Mouse (Mus musculus): ENCODE data around the gene Rnf216. TPM values are rescaled to one million over a fixed set of nuclear protein-coding genes. Genes with fewer than 3 reads are reported as not detected.

Rnf216 gene
- total and polyA plus RNA-seq, 2 experiments from 2014 or later, result 27.5 to 40.7 TPM

DNA sequence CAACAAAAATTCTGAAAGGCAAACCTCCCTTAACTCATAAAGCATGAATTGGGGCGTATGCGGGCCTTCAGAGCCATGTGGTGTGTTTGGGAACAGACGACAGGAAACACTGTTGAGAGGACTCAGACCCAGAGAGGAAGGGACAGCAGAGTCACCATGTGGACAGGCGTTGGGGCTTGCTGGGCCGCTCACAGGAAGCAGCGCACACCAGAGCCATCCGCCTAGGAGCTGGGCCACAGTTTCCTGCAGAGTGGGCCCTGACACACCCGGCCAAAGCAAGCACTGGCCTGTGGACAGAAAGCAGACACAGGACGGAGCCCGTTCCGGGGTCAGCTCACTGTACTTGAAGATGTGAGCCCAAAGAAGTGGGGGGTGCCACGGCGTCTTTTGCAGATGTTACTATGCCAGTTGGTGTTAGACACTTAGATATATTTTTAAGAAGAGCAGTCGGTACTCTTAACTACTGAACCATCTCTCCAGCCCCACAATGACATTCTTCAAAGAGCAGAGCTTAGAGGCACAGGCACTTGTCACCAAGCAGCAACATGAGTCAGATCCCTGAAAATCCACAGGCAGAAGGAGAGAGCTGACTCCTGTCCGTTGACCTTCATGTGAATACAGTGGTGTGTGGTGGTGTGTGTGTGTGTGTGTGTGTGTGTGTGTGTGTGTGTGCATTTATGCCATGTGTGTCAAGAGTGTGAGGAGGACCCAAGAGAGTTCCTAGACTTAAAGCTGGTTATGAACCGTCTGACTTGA lies 130.6 kb downstream of the Rnf216 start:
- Histone ChIP-seq H3K4me3 (ENCODE audit: low read depth, low read length) (no peak overlapping the region), H3K4me2 (ENCODE audit: low read depth, low read length, poor library complexity, severe bottlenecking) (no peak overlapping the region), H3K4me1 (ENCODE audit: insufficient read depth, low read length) (no peaks in the 10 kb centered on the region), H3K27ac (ENCODE audit: low read depth, low read length) (no peak overlapping the region), H3K9me3 (ENCODE audit: low read length) (no peaks in the 10 kb centered on the region), H3K27me3 (ENCODE audit: insufficient read depth, low read length) (no peaks in the 10 kb centered on the region), H3K36me3 (ENCODE audit: insufficient read depth, low read length) (no peaks in the 10 kb centered on the region), H3K9ac (replicated peaks; ENCODE audit: low read length, poor library complexity, severe bottlenecking) (no peak overlapping the region)
- ATAC-seq (ENCODE audit: low FRiP score), result no peak
- 83% methylated on average over 16 of the region's 16 CpGs for WGBS
- no peak for DNase-seq (ENCODE audit: low spot score)
- no peak for TF ChIP-seq CTCF (IDR thresholded peaks at IDR 0.05)

GRCm38 (mm10) chr5:142976516-142976915 lies 136.3 kb downstream of the Rnf216 start:
- H3K4me2 ChIP-seq (ENCODE audit: low read depth, low read length, poor library complexity, severe bottlenecking), result no peak overlapping the region
- peak; percentile 59 for DNase-seq (ENCODE audit: low spot score)

DNA sequence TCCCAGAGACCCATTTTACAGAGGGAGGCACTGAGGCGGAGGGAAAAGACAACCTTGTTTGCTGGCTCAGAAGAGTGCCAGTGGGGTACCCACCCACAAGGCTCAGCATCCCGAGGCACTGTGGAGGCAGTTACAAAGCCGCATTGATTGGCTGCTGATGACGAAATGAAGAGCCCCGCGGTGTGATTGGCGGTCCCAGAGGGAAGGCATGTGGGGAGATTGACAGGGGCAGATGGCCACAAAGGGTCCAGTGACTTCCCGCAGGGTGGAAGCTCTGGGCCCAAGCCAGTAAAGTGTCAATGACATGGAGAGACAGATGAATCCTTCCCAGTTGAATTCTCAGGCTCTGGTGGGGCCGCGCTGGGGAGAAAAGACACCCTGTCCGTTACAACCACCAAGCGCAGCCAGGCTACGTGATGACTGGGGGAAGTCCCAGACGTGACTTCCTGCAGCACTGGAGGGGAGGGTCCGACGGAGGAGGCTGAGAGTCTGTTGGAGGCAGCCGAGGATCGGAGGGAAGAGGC lies 138.1 kb downstream of the Rnf216 start:
- H3K9me3 ChIP-seq (ENCODE audit: low read length), result no peaks in the 10 kb centered on the region
- WGBS, result 8% methylated on average over 18 of the region's 18 CpGs
- H3K4me1 ChIP-seq (ENCODE audit: insufficient read depth, low read length), result no peaks in the 10 kb centered on the region
- DNase-seq (ENCODE audit: low spot score), result peak; percentile 89
- no peaks in the 10 kb centered on the region for H3K27me3 ChIP-seq (ENCODE audit: insufficient read depth, low read length)
- peaks cover 38% of the 10 kb centered on the region for H3K36me3 ChIP-seq (ENCODE audit: insufficient read depth, low read length)
- no peak for TF ChIP-seq CTCF (IDR thresholded peaks at IDR 0.05)
- 0 out of 2 replicates have a peak overlapping the region, but pooled peaks have one; percentile 18 for H3K27ac ChIP-seq (ENCODE audit: low read depth, low read length)
- H3K4me3 ChIP-seq (ENCODE audit: low read depth, low read length), result no peak overlapping the region
- ATAC-seq (ENCODE audit: low FRiP score), result peak; percentile 69
- H3K4me2 ChIP-seq (ENCODE audit: low read depth, low read length, poor library complexity, severe bottlenecking), result peak overlapping the region; percentile 22
- 0 out of 2 replicates have a peak overlapping the region, but pooled peaks have one; percentile 29 for H3K9ac ChIP-seq (replicated peaks; ENCODE audit: low read length, poor library complexity, severe bottlenecking)

More at GRCm38 (mm10) chr5:142976516-142976915, 136.3 kb downstream of the Rnf216 start:
- Histone ChIP-seq H3K27ac (ENCODE audit: low read depth, low read length) (no peak overlapping the region), H3K27me3 (ENCODE audit: insufficient read depth, low read length) (no peaks in the 10 kb centered on the region), H3K9me3 (ENCODE audit: low read length) (no peaks in the 10 kb centered on the region), H3K36me3 (ENCODE audit: insufficient read depth, low read length) (peaks cover 19% of the 10 kb centered on the region), H3K9ac (replicated peaks; ENCODE audit: low read length, poor library complexity, severe bottlenecking) (no peak overlapping the region), H3K4me1 (ENCODE audit: insufficient read depth, low read length) (no peaks in the 10 kb centered on the region), H3K4me3 (ENCODE audit: low read depth, low read length) (no peak overlapping the region)
- ATAC-seq (ENCODE audit: low FRiP score), result no peak
- TF ChIP-seq CTCF (IDR thresholded peaks at IDR 0.05), result no peak
- WGBS, result 60% methylated on average over 5 of the region's 5 CpGs

DNA sequence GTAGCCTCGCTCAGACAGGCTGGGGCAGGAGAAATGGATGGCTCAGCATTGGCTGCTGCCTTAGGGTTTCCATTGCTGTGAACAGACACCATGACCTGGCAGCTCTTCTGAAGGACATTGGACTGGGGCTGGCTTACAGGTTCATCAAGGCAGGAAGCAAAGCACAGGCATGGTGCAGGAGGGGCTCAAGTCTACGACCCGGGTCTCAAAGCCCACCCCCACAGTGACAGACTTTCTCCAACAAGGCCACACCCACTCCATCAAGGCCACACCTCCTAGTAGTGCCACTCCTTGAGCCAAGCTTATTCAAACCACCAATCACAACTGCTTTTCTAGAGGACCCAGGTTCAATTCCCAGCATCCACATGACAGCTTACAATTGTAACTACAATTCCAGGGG lies 138.8 kb downstream of the Rnf216 start:
- no peaks in the 10 kb centered on the region for H3K27me3 ChIP-seq (ENCODE audit: insufficient read depth, low read length)
- no peak overlapping the region for H3K27ac ChIP-seq (ENCODE audit: low read depth, low read length)
- TF ChIP-seq CTCF (IDR thresholded peaks at IDR 0.05), result no peak
- ATAC-seq (ENCODE audit: low FRiP score) (no peak), DNase-seq (ENCODE audit: low spot score) (no peak)
- no peak overlapping the region for H3K4me3 ChIP-seq (ENCODE audit: low read depth, low read length)
- no peaks in the 10 kb centered on the region for H3K9me3 ChIP-seq (ENCODE audit: low read length)
- no peaks in the 10 kb centered on the region for H3K4me1 ChIP-seq (ENCODE audit: insufficient read depth, low read length)
- H3K9ac ChIP-seq (replicated peaks; ENCODE audit: low read length, poor library complexity, severe bottlenecking), result no peak overlapping the region
- peaks cover 42% of the 10 kb centered on the region for H3K36me3 ChIP-seq (ENCODE audit: insufficient read depth, low read length)
- H3K4me2 ChIP-seq (ENCODE audit: low read depth, low read length, poor library complexity, severe bottlenecking), result no peak overlapping the region
- WGBS, result 58% methylated on average over 3 of the region's 3 CpGs

- TF ChIP-seq CTCF (IDR thresholded peaks at IDR 0.05), result no peak
- no peak for DNase-seq (ENCODE audit: low spot score)
- peaks cover 12% of the 10 kb centered on the region; the same call in 1 of the 2 replicates for H3K4me1 ChIP-seq (ENCODE audit: insufficient read depth, low read length)
- peaks cover 46% of the 10 kb centered on the region for H3K36me3 ChIP-seq (ENCODE audit: insufficient read depth, low read length)
- H3K4me3 ChIP-seq (ENCODE audit: low read depth, low read length), result no peak overlapping the region
- H3K9ac ChIP-seq (replicated peaks; ENCODE audit: low read length, poor library complexity, severe bottlenecking), result no peak overlapping the region
- no peak overlapping the region for H3K4me2 ChIP-seq (ENCODE audit: low read depth, low read length, poor library complexity, severe bottlenecking)
- no peak for ATAC-seq (ENCODE audit: low FRiP score)
- WGBS, result 92% methylated on average over 14 of the region's 14 CpGs
- no peaks in the 10 kb centered on the region for H3K9me3 ChIP-seq (ENCODE audit: low read length)
- H3K27ac ChIP-seq (ENCODE audit: low read depth, low read length), result no peak overlapping the region
- H3K27me3 ChIP-seq (ENCODE audit: insufficient read depth, low read length), result no peaks in the 10 kb centered on the region
Observed at GRCm38 (mm10) chr5:142968411-142968810, 144.4 kb downstream of the Rnf216 start.

- no peaks in the 10 kb centered on the region for H3K27me3 ChIP-seq (ENCODE audit: insufficient read depth, low read length)
- peak overlapping the region; percentile 92 for H3K4me3 ChIP-seq (ENCODE audit: low read depth, low read length)
- DNase-seq (ENCODE audit: low spot score), result no peak
- no peak for ATAC-seq (ENCODE audit: low FRiP score)
- peaks cover 8% of the 10 kb centered on the region; the same call in 1 of the 2 replicates for H3K36me3 ChIP-seq (ENCODE audit: insufficient read depth, low read length)
- H3K9me3 ChIP-seq (ENCODE audit: low read length), result no peaks in the 10 kb centered on the region
- peak overlapping the region; percentile 95 for H3K4me2 ChIP-seq (ENCODE audit: low read depth, low read length, poor library complexity, severe bottlenecking)
- H3K9ac ChIP-seq (replicated peaks; ENCODE audit: low read length, poor library complexity, severe bottlenecking), result 0 out of 2 replicates have a peak overlapping the region, but pooled peaks have one; percentile 87
- peaks cover 12% of the 10 kb centered on the region; the same call in 1 of the 2 replicates for H3K4me1 ChIP-seq (ENCODE audit: insufficient read depth, low read length)
- TF ChIP-seq CTCF (IDR thresholded peaks at IDR 0.05), result no peak
- H3K27ac ChIP-seq (ENCODE audit: low read depth, low read length), result peak overlapping the region; percentile 91; the same call in 1 of the 2 replicates
- 45% methylated on average over 6 of the region's 6 CpGs for WGBS
Observed at GRCm38 (mm10) chr5:142964650-142965049, 148.1 kb downstream of the Rnf216 start.
